Mouse (Mus musculus) liver, embryonic 14.5 days (tissue): ENCODE measurements around the gene Ahcyl2. TPM values are rescaled to one million over a fixed set of nuclear protein-coding genes. Genes with fewer than 3 reads are reported as not detected.

Source experiments
- ATAC-seq: fragments of 200-750 bp; cut with Nextera tagmentation; 2 replicates; pipeline ENCODE4 v1.8.0; 2017; ENCODE audit warnings: moderate number of reproducible peaks, mild to moderate bottlenecking, moderate library complexity; ENCODE audit not compliant: insufficient read depth
- DNase-seq, 3 experiments: peaks; one replicate each; pipeline ENCODE4 v3.0.0-alpha.2; 2012 to 2013; ENCODE audit warnings: low read depth in 3 of 3, low spot score in 3 of 3
- H3K27ac ChIP-seq: fragments of 300-500 bp; sonication (generic); 2 replicates; pipeline ENCODE4 v1.5.1; 2014; ENCODE audit warnings: moderate library complexity, mild to moderate bottlenecking, control low read depth, inconsistent platforms
- H3K27me3 ChIP-seq: fragments of 300-500 bp; sonication (generic); 2 replicates; pipeline ENCODE4 v1.6.1; 2014; ENCODE audit warnings: mild to moderate bottlenecking, low read length, moderate library complexity; ENCODE audit not compliant: control insufficient read depth, insufficient read depth
- H3K36me3 ChIP-seq: fragments of 300-500 bp; sonication (generic); replicated peaks from 2 replicates; pipeline ENCODE4 v1.6.1; 2014; ENCODE audit warnings: low read depth; ENCODE audit not compliant: control insufficient read depth, insufficient read depth
- H3K4me1 ChIP-seq, 2 experiments: fragments of 200-500 bp in 1 of 2; fragments of 300-500 bp in 1 of 2; sonication (generic) in 1 of 2; replicated peaks; 2 replicates each; pipeline ENCODE4 v1.6.1; 2012 to 2014; ENCODE audit warnings: antibody characterized with exemption in 1 of 2, inconsistent platforms in 1 of 2, low read length in 1 of 2; ENCODE audit not compliant: control insufficient read depth in 2 of 2, insufficient read depth in 2 of 2
- H3K4me2 ChIP-seq: fragments of 300-500 bp; sonication (generic); 2 replicates; pipeline ENCODE4 v1.6.1; 2014; ENCODE audit warnings: low read depth, mild to moderate bottlenecking, control low read depth, moderate library complexity
- H3K4me3 ChIP-seq, 2 experiments: fragments of 200-500 bp in 1 of 2; fragments of 300-500 bp in 1 of 2; sonication (generic) in 1 of 2; 2 replicates each; pipeline ENCODE4 v1.5.1; 2012 to 2014; ENCODE audit warnings: low read depth in 2 of 2, low read length in 2 of 2, mild to moderate bottlenecking in 2 of 2, control low read depth in 1 of 2, inconsistent platforms in 1 of 2, moderate library complexity in 1 of 2; ENCODE audit not compliant: insufficient read depth in 1 of 2
- H3K9ac ChIP-seq: fragments of 300-500 bp; sonication (generic); replicated peaks from 2 replicates; pipeline ENCODE4 v1.6.1; 2014; ENCODE audit warnings: mild to moderate bottlenecking, control low read depth, moderate library complexity
- H3K9me3 ChIP-seq: fragments of 300-500 bp; sonication (generic); 2 replicates; pipeline ENCODE4 v1.6.1; 2016; ENCODE audit warnings: low read length, mixed read lengths; ENCODE audit not compliant: control insufficient read depth
- CTCF ChIP-seq: IDR thresholded peaks from 2 replicates; pipeline ENCODE4 v1.5.1; 2016; ENCODE audit warnings: antibody characterized with exemption, low read depth, control low read depth
- EP300 ChIP-seq: IDR thresholded peaks from 2 replicates; pipeline ENCODE4 v1.6.1; 2016; ENCODE audit warnings: antibody characterized with exemption, low read depth
- WGBS: fragments of 180-500 bp; shearing (Covaris S2); extraction: QIAGEN DNeasy Blood & Tissue Kit; methylation state at CpG from one replicate; pipeline ENCODE4 v1.1.7; 2014; ENCODE audit not compliant: insufficient replicate concordance; 5-methylcytosine and 5-hydroxymethylcytosine counted together
- polyA plus RNA-seq, 2 experiments: library from polyadenylated mRNA; depleted of rRNA in 1 of 2; stranded (reverse) in 1 of 2; unstranded in 1 of 2; fragments of >200 nt; fragmentation: Nextera tagmentation in 1 of 2; extraction: Ambion mirVana in 1 of 2; gene quantifications; 2 replicates each; pipeline versions ENCODE4 v1.2.1 to v1.2.3; 2012 to 2014

The Ahcyl2 gene
- polyA plus RNA-seq, 2 experiments = 3.2 to 4.2 TPM

GRCm38 (mm10) chr6:29917383-29917720 lies 149.5 kb downstream of the Ahcyl2 start:
- H3K36me3 ChIP-seq = no peaks in the 10 kb centered on the region
- under 1% methylated on average over 21 of the region's 21 CpGs for WGBS
- TF ChIP-seq CTCF = no peak
- H3K4me2 ChIP-seq = peak overlapping the region; percentile 92
- peak overlapping the region; percentile 71 to 77 for H3K4me3 ChIP-seq
- peak; percentile 52; the same call in 1 of the 2 replicates for ATAC-seq
- DNase-seq = peak in 1 of 3 experiments; percentile 19
- H3K4me1 ChIP-seq = peaks cover 0 to 13% of the 10 kb centered on the region in 2 experiments; a peak in 2 of 4 replicates
- H3K27me3 ChIP-seq = peaks cover 23% of the 10 kb centered on the region
- peak overlapping the region; percentile 55 for H3K9ac ChIP-seq
- H3K27ac ChIP-seq = no peak overlapping the region
- H3K9me3 ChIP-seq = no peaks in the 10 kb centered on the region

- Histone ChIP-seq H3K9ac (no peak overlapping the region), H3K27ac (no peak overlapping the region), H3K4me1 (peaks cover 0 to 13% of the 10 kb centered on the region in 2 experiments; a peak in 2 of 4 replicates), H3K36me3 (no peaks in the 10 kb centered on the region), H3K4me2 (peak overlapping the region; percentile 92), H3K27me3 (peaks cover 23% of the 10 kb centered on the region), H3K4me3 (peak overlapping the region in 1 of 2 experiments; percentile 71; a peak in 2 of 4 replicates), H3K9me3 (no peaks in the 10 kb centered on the region)
- DNase-seq = no peak
- no peak for TF ChIP-seq EP300
- TF ChIP-seq CTCF = no peak
- ATAC-seq = no peak
- 42% methylated on average over 4 of the region's 4 CpGs for WGBS
Observed at GRCm38 (mm10) chr6:29917947-29918346, 150.1 kb downstream of the Ahcyl2 start.

GRCm38 (mm10) chr6:29923501-29923900 lies 155.7 kb downstream of the Ahcyl2 start:
- peaks cover 8% of the 10 kb centered on the region for H3K27me3 ChIP-seq
- peak; percentile 50; the same call in 1 of the 2 replicates for ATAC-seq
- H3K4me1 ChIP-seq = peaks cover 0 to 7% of the 10 kb centered on the region in 2 experiments; a peak in 1 of 4 replicates
- H3K9ac ChIP-seq = no peak overlapping the region
- TF ChIP-seq CTCF (no peak), EP300 (peak; percentile 67)
- H3K4me2 ChIP-seq = no peak overlapping the region
- H3K4me3 ChIP-seq = no peak overlapping the region
- no peak overlapping the region for H3K27ac ChIP-seq
- H3K9me3 ChIP-seq = no peaks in the 10 kb centered on the region
- 42% methylated on average over 4 of the region's 4 CpGs for WGBS
- DNase-seq = peak in 2 of 3 experiments; percentile 14 to 22
- H3K36me3 ChIP-seq = no peaks in the 10 kb centered on the region

GRCm38 (mm10) chr6:29925594-29926219 lies 157.9 kb downstream of the Ahcyl2 start:
- TF ChIP-seq EP300 (no peak), CTCF (no peak)
- no peak for ATAC-seq
- 44% methylated on average over 6 of the region's 6 CpGs for WGBS

DNA sequence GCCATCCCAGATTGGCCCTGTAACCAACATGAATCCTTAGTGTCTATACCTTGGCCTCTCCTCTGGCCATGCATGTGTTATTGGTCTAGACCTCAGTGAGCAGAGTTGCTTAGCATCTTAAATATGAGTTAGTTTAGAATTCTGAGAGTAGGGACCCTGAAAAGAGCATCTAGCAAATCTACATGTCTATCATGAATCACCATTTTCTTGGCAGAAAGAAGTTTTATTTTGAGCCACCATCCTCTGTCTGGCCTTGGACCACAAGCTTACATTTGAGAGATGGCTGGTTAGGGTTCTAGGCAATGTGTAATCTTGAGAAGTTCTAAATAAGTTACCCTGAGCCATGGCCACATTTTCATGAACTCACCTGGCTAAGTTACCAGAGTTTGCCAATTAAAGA lies 162.3 kb downstream of the Ahcyl2 start:
- no peaks in the 10 kb centered on the region for H3K9me3 ChIP-seq
- TF ChIP-seq EP300 (no peak), CTCF (no peak)

More at GRCm38 (mm10) chr6:29925594-29926219, 157.9 kb downstream of the Ahcyl2 start:
- DNase-seq = no peak
- Histone ChIP-seq H3K27ac (no peak overlapping the region), H3K27me3 (no peaks in the 10 kb centered on the region), H3K9me3 (no peaks in the 10 kb centered on the region), H3K9ac (no peak overlapping the region), H3K4me1 (peaks cover 0 to 7% of the 10 kb centered on the region in 2 experiments; a peak in 1 of 4 replicates), H3K4me2 (no peak overlapping the region), H3K4me3 (no peak overlapping the region), H3K36me3 (no peaks in the 10 kb centered on the region)

More for the DNA sequence above, 162.3 kb downstream of the Ahcyl2 start:
- no peak overlapping the region for H3K4me3 ChIP-seq
- no peaks in the 10 kb centered on the region for H3K4me1 ChIP-seq
- no peak overlapping the region for H3K27ac ChIP-seq
- no peaks in the 10 kb centered on the region for H3K27me3 ChIP-seq
- no peak for DNase-seq
- no peak for ATAC-seq
- H3K36me3 ChIP-seq = no peaks in the 10 kb centered on the region
- H3K9ac ChIP-seq = no peak overlapping the region
- H3K4me2 ChIP-seq = no peak overlapping the region
